Mouse (Mus musculus) megakaryocyte, embryonic 14.5 days (primary cell): ENCODE data around the gene Gm10645. TPM values are rescaled to one million over a fixed set of nuclear protein-coding genes. Genes with fewer than 3 reads are reported as not detected.

Experiments
- H3K27me3 ChIP-seq: replicated peaks from 2 replicates; pipeline ENCODE3; 2012; ENCODE audit warnings: inconsistent platforms
- H3K36me3 ChIP-seq: replicated peaks from 2 replicates; pipeline ENCODE3; 2012; ENCODE audit warnings: low read length, inconsistent platforms, mixed read lengths
- H3K4me1 ChIP-seq: 2 replicates; pipeline ENCODE4 v1.6.1; 2012; ENCODE audit warnings: inconsistent platforms
- H3K4me3 ChIP-seq: replicated peaks from 2 replicates; pipeline ENCODE3; 2012; ENCODE audit warnings: moderate library complexity, mild to moderate bottlenecking, inconsistent platforms
- H3K9me3 ChIP-seq: 2 replicates; pipeline ENCODE4 v1.6.1; 2012; ENCODE audit warnings: inconsistent platforms
- FLI1 ChIP-seq: IDR thresholded peaks from 2 replicates; pipeline ENCODE4 v1.6.1; 2012; ENCODE audit warnings: low read length, inconsistent platforms, mixed read lengths
- GATA1 ChIP-seq: IDR thresholded peaks from 3 replicates; pipeline ENCODE4 v1.6.1; 2012; ENCODE audit warnings: mixed read lengths, low read length, inconsistent platforms, borderline replicate concordance
- polyA plus RNA-seq: library from polyadenylated mRNA; stranded (reverse); fragments of >175 nt; gene quantifications from 2 replicates; pipeline ENCODE4 v1.2.3, GENCODE M21; 2012; ENCODE audit warnings: low replicate concordance; ENCODE audit not compliant: insufficient read depth

Gm10645 gene
- polyA plus RNA-seq, 1 experiment, result not detected

- Histone ChIP-seq H3K4me1 (peaks cover 15% of the 10 kb centered on the region), H3K4me3 (no peak overlapping the region), H3K36me3 (no peaks in the 10 kb centered on the region), H3K9me3 (no peaks in the 10 kb centered on the region), H3K27me3 (peaks cover 39% of the 10 kb centered on the region)
- TF ChIP-seq FLI1, result no peak
- TF ChIP-seq GATA1, result no peak
Measured at GRCm38 (mm10) chr8:83169127-83169526, 3.2 kb upstream of the Gm10645 start.

DNA sequence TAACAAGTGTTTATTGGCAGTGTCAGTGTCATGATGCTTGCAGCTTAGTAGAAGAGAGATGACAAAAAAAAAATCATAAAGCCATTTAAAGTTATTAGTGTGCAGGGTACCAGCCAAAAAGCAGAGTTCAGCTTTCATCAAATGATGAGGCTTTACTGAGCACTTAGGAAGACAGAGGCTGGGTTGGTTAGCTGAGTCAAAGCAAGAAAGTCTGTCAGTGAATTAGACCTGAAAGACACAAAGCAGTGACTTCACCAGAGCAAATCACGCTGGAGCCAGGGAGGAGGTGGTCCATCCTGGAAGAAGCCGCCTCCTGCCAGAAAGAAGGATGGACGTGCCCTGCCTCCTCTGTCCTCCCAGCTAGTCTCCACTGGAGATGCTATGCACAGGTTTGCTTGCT is 2.0 kb upstream of the Gm10645 start:
- peak overlapping the region; percentile 59 for H3K4me3 ChIP-seq
- H3K4me1 ChIP-seq, result peaks cover 15% of the 10 kb centered on the region
- H3K27me3 ChIP-seq, result peaks cover 48% of the 10 kb centered on the region
- TF ChIP-seq FLI1, result no peak
- TF ChIP-seq GATA1, result no peak
- H3K9me3 ChIP-seq, result no peaks in the 10 kb centered on the region
- no peaks in the 10 kb centered on the region for H3K36me3 ChIP-seq

- TF ChIP-seq GATA1, result no peak
- no peak for TF ChIP-seq FLI1
- Histone ChIP-seq H3K9me3 (no peaks in the 10 kb centered on the region), H3K36me3 (no peaks in the 10 kb centered on the region), H3K4me1 (peaks cover 15% of the 10 kb centered on the region), H3K27me3 (peaks cover 56% of the 10 kb centered on the region), H3K4me3 (peak within 1 kb of the TSS; percentile 91)
Measured at GRCm38 (mm10) chr8:83165235-83165930, 587 bp downstream of the Gm10645 start, which contains the start of gene Tbc1d9. Gene Tbc1d9 (plus strand): TSS chr8:83165352.

DNA sequence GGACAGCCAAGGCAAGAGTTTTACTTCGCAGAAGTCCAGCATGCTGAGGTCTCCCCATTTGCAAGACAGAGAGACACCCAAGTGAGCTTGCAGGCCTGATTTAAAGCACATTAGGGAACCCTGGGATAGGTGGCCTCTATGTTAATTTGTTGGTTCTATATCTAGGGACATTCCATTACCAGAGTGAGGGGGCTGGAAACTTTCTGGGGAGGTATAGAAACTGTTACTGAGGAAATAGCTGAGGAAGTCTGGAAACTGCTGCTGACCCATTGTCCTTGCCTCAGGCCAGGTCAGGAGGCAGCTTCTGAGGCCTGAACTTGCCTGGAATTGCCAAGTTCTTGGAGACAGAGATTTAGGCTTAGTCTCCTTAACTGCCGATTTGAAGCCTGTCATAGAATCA is 5.4 kb downstream of the Gm10645 start:
- peaks cover 15% of the 10 kb centered on the region for H3K4me1 ChIP-seq
- peaks cover 32% of the 10 kb centered on the region for H3K27me3 ChIP-seq
- TF ChIP-seq GATA1 (no peak), FLI1 (no peak)
- no peaks in the 10 kb centered on the region for H3K36me3 ChIP-seq
- H3K4me3 ChIP-seq, result no peak overlapping the region
- no peaks in the 10 kb centered on the region for H3K9me3 ChIP-seq

GRCm38 (mm10) chr8:83159615-83160014 is 6.4 kb downstream of the Gm10645 start:
- Histone ChIP-seq H3K4me1 (peaks cover 12% of the 10 kb centered on the region), H3K4me3 (no peak overlapping the region), H3K36me3 (no peaks in the 10 kb centered on the region), H3K9me3 (no peaks in the 10 kb centered on the region), H3K27me3 (peaks cover 22% of the 10 kb centered on the region)
- TF ChIP-seq FLI1 (no peak), GATA1 (no peak)

DNA sequence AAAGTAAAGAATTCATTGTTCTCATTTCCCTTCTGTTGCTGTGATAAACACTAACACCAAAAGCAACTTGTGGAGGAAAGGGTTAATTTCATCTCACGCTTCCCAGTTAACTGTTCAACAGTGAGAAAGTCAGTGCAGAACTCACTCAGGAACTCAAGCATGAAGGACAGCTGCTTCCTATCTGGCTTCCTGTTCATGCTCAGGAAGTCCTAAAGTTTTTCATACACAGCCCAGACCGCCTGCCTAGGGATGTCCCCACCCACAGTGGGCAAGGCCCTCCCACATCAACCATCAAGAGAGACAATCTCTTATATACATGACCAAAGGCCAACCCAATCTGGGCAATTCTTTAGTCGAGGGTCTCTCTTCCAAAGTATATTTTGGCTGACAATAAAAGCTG is 7.0 kb downstream of the Gm10645 start:
- no peak for TF ChIP-seq GATA1
- TF ChIP-seq FLI1, result no peak
- Histone ChIP-seq H3K9me3 (no peaks in the 10 kb centered on the region), H3K4me1 (peaks cover 12% of the 10 kb centered on the region), H3K36me3 (no peaks in the 10 kb centered on the region), H3K27me3 (peaks cover 17% of the 10 kb centered on the region), H3K4me3 (no peak overlapping the region)

DNA sequence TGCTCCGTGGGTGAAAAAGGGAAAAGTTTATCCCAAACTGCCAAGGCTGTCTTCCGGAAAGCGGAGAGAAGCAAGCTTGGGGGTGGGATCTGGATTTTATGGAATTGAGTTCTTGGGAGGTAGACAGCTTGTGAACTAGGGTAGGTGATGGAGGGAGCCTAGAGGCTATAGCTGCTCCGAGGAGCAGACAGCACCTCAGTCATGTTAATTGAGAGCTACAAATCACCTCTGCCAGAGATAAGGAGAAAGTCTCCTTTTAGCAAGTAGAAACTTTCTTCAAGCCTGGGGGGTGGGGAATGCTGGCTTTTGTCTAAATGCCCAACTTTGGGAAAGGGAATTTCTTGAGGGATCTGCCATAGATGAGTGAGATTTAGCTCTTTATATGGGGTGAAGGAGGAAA is 10.9 kb downstream of the Gm10645 start:
- Histone ChIP-seq H3K27me3 (no peaks in the 10 kb centered on the region), H3K4me1 (peaks cover 25% of the 10 kb centered on the region), H3K36me3 (no peaks in the 10 kb centered on the region), H3K4me3 (no peak overlapping the region), H3K9me3 (no peaks in the 10 kb centered on the region)
- TF ChIP-seq FLI1, result no peak
- no peak for TF ChIP-seq GATA1

GRCm38 (mm10) chr8:83152470-83152869 is 13.5 kb downstream of the Gm10645 start:
- Histone ChIP-seq H3K36me3 (no peaks in the 10 kb centered on the region), H3K27me3 (no peaks in the 10 kb centered on the region), H3K4me3 (peak overlapping the region; percentile 77), H3K4me1 (peaks cover 17% of the 10 kb centered on the region), H3K9me3 (no peaks in the 10 kb centered on the region)
- TF ChIP-seq FLI1, result no peak
- TF ChIP-seq GATA1, result no peak

DNA sequence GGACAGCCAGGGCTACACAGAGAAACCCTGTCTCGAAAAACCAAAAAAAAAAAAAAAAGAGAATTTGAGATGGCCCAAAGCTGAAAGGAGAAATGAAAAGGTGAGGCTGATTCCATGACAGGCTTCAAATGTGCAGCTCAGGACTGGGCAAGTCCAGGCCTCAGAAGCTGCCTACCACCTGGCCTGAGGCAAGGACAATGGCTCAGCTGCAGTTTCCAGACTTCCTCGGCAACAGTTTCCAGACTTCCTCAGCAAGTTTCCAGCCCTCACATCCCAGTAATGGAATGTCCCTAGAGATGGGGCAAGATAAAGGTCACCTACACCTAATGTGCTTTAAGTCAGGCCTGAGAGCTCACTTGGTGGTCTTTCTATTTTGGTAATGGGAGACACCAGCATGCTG is 13.9 kb downstream of the Gm10645 start:
- Histone ChIP-seq H3K27me3 (no peaks in the 10 kb centered on the region), H3K9me3 (no peaks in the 10 kb centered on the region), H3K4me1 (peaks cover 17% of the 10 kb centered on the region), H3K4me3 (no peak overlapping the region), H3K36me3 (no peaks in the 10 kb centered on the region)
- TF ChIP-seq FLI1 (no peak), GATA1 (no peak)

DNA sequence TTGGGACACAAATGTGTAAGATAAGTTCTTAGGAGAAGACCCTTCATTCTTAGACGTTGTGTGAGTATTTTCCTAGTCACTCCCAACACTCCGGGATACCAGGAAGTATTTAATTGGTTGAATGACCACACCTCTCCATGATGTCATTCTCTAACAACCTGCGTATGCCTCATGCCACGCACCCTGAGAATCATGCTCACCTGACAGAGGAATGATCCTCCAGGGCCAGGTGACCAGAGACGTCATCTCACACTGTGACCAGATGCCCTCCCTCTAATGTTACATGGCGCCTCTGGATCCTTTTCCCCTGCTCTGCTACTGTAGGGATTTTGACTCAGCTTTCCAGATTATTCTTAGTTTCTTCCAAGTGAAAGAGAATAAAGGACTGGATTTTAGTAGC is 16.8 kb downstream of the Gm10645 start:
- no peaks in the 10 kb centered on the region for H3K36me3 ChIP-seq
- H3K27me3 ChIP-seq, result no peaks in the 10 kb centered on the region
- no peak for TF ChIP-seq GATA1
- TF ChIP-seq FLI1, result no peak
- peaks cover 18% of the 10 kb centered on the region for H3K4me1 ChIP-seq
- H3K9me3 ChIP-seq, result no peaks in the 10 kb centered on the region
- no peak overlapping the region for H3K4me3 ChIP-seq

- no peaks in the 10 kb centered on the region for H3K9me3 ChIP-seq
- no peak overlapping the region for H3K4me3 ChIP-seq
- H3K27me3 ChIP-seq, result no peaks in the 10 kb centered on the region
- no peaks in the 10 kb centered on the region for H3K36me3 ChIP-seq
- H3K4me1 ChIP-seq, result peaks cover 19% of the 10 kb centered on the region
- TF ChIP-seq GATA1, result no peak
- no peak for TF ChIP-seq FLI1
Measured at GRCm38 (mm10) chr8:83145421-83145820, 20.5 kb downstream of the Gm10645 start.
